Mouse (Mus musculus): ENCODE measurements around the gene Kirrel. TPM values are rescaled to one million over a fixed set of nuclear protein-coding genes. Genes with fewer than 3 reads are reported as not detected.

The Kirrel gene
- polyA plus RNA-seq, 1 experiment from 2014 or later = 3.5 TPM

- ATAC-seq (peak; percentile 40), DNase-seq (ENCODE audit: low spot score) (peak; percentile 66)
- Histone ChIP-seq H3K9ac (replicated peaks; ENCODE audit: low read depth) (peak overlapping the region; percentile 29; the same call in 1 of the 2 replicates), H3K9me3 (ENCODE audit: low read length) (no peaks in the 10 kb centered on the region), H3K36me3 (ENCODE audit: insufficient read depth, low read length) (no peaks in the 10 kb centered on the region), H3K27ac (ENCODE audit: low read length) (peak overlapping the region; percentile 93), H3K27me3 (replicated peaks; ENCODE audit: insufficient read depth, low read length) (no peaks in the 10 kb centered on the region), H3K4me1 (ENCODE audit: insufficient read depth, low read depth, low read length) (peaks cover 33% of the 10 kb centered on the region), H3K4me3 (ENCODE audit: low read depth, low read length) (no peak overlapping the region), H3K4me2 (replicated peaks; ENCODE audit: low read depth, low read length) (peak overlapping the region; percentile 34)
- TF ChIP-seq CTCF (IDR thresholded peaks at IDR 0.05) = no peak
- WGBS = 12% methylated on average over 8 of the region's 8 CpGs
Observed at GRCm38 (mm10) chr3:87150056-87150688, 24.4 kb downstream of the Kirrel start.

GRCm38 (mm10) chr3:87149425-87149824, 25.1 kb downstream of the Kirrel start:
- no peaks in the 10 kb centered on the region for H3K27me3 ChIP-seq (replicated peaks; ENCODE audit: insufficient read depth, low read length)
- H3K9ac ChIP-seq (replicated peaks; ENCODE audit: low read depth) = no peak overlapping the region
- peaks cover 37% of the 10 kb centered on the region for H3K4me1 ChIP-seq (ENCODE audit: insufficient read depth, low read depth, low read length)
- H3K27ac ChIP-seq (ENCODE audit: low read length) = peak overlapping the region; percentile 93; the same call in 1 of the 2 replicates
- no peak for ATAC-seq
- WGBS = 45% methylated on average over 10 of the region's 10 CpGs
- no peak overlapping the region for H3K4me3 ChIP-seq (ENCODE audit: low read depth, low read length)
- no peak for TF ChIP-seq CTCF (IDR thresholded peaks at IDR 0.05)
- no peak for TF ChIP-seq EP300 (IDR thresholded peaks at IDR 0.05)
- no peaks in the 10 kb centered on the region for H3K36me3 ChIP-seq (ENCODE audit: insufficient read depth, low read length)
- no peaks in the 10 kb centered on the region for H3K9me3 ChIP-seq (ENCODE audit: low read length)
- DNase-seq (ENCODE audit: low spot score) = no peak
- H3K4me2 ChIP-seq (replicated peaks; ENCODE audit: low read depth, low read length) = no peak overlapping the region

- Histone ChIP-seq H3K27ac (ENCODE audit: low read length) (no peak overlapping the region), H3K4me3 (ENCODE audit: low read depth, low read length) (no peak overlapping the region), H3K9me3 (ENCODE audit: low read length) (no peaks in the 10 kb centered on the region), H3K4me1 (ENCODE audit: insufficient read depth, low read depth, low read length) (peaks cover 12% of the 10 kb centered on the region; the same call in 1 of the 2 replicates), H3K9ac (replicated peaks; ENCODE audit: low read depth) (no peak overlapping the region), H3K36me3 (ENCODE audit: insufficient read depth, low read length) (no peaks in the 10 kb centered on the region), H3K27me3 (replicated peaks; ENCODE audit: insufficient read depth, low read length) (no peaks in the 10 kb centered on the region), H3K4me2 (replicated peaks; ENCODE audit: low read depth, low read length) (no peak overlapping the region)
- DNase-seq (ENCODE audit: low spot score) = no peak
- ATAC-seq = peak; percentile 50; the same call in 1 of the 2 replicates
- whole genome bisulfite sequencing = 41% methylated on average over 6 of the region's 6 CpGs
- TF ChIP-seq EP300 (IDR thresholded peaks at IDR 0.05) (no peak), CTCF (IDR thresholded peaks at IDR 0.05) (no peak)
Observed at GRCm38 (mm10) chr3:87144476-87145240, 29.9 kb downstream of the Kirrel start.

GRCm38 (mm10) chr3:87140284-87140683, 34.3 kb downstream of the Kirrel start:
- no peak overlapping the region for H3K4me3 ChIP-seq (ENCODE audit: low read depth, low read length)
- no peak overlapping the region for H3K9ac ChIP-seq (replicated peaks; ENCODE audit: low read depth)
- no peak overlapping the region for H3K27ac ChIP-seq (ENCODE audit: low read length)
- H3K4me2 ChIP-seq (replicated peaks; ENCODE audit: low read depth, low read length) = no peak overlapping the region
- no peaks in the 10 kb centered on the region for H3K36me3 ChIP-seq (ENCODE audit: insufficient read depth, low read length)
- no peak for TF ChIP-seq CTCF (IDR thresholded peaks at IDR 0.05)
- no peaks in the 10 kb centered on the region for H3K9me3 ChIP-seq (ENCODE audit: low read length)
- H3K27me3 ChIP-seq (replicated peaks; ENCODE audit: insufficient read depth, low read length) = no peaks in the 10 kb centered on the region
- ATAC-seq = no peak
- no peak for DNase-seq (ENCODE audit: low spot score)
- peaks cover 10% of the 10 kb centered on the region; the same call in 1 of the 2 replicates for H3K4me1 ChIP-seq (ENCODE audit: insufficient read depth, low read depth, low read length)
- WGBS = 87% methylated on average over 5 of the region's 5 CpGs

GRCm38 (mm10) chr3:87136782-87137181, 37.8 kb downstream of the Kirrel start:
- no peaks in the 10 kb centered on the region for H3K36me3 ChIP-seq (ENCODE audit: insufficient read depth, low read length)
- no peak for TF ChIP-seq EP300 (IDR thresholded peaks at IDR 0.05)
- TF ChIP-seq CTCF (IDR thresholded peaks at IDR 0.05) = no peak
- ATAC-seq = no peak

GRCm38 (mm10) chr3:87134951-87135350, 39.6 kb downstream of the Kirrel start:
- DNase-seq (ENCODE audit: low spot score) = no peak
- TF ChIP-seq CTCF (IDR thresholded peaks at IDR 0.05) (no peak), EP300 (IDR thresholded peaks at IDR 0.05) (no peak)
- no peak overlapping the region for H3K4me2 ChIP-seq (replicated peaks; ENCODE audit: low read depth, low read length)
- ATAC-seq = no peak
- no peak overlapping the region for H3K9ac ChIP-seq (replicated peaks; ENCODE audit: low read depth)
- no peaks in the 10 kb centered on the region for H3K27me3 ChIP-seq (replicated peaks; ENCODE audit: insufficient read depth, low read length)
- H3K4me1 ChIP-seq (ENCODE audit: insufficient read depth, low read depth, low read length) = no peaks in the 10 kb centered on the region
- H3K36me3 ChIP-seq (ENCODE audit: insufficient read depth, low read length) = no peaks in the 10 kb centered on the region
- no peaks in the 10 kb centered on the region for H3K9me3 ChIP-seq (ENCODE audit: low read length)
- H3K4me3 ChIP-seq (ENCODE audit: low read depth, low read length) = no peak overlapping the region
- no peak overlapping the region for H3K27ac ChIP-seq (ENCODE audit: low read length)

More at GRCm38 (mm10) chr3:87136782-87137181, 37.8 kb downstream of the Kirrel start:
- no peak overlapping the region for H3K4me3 ChIP-seq (ENCODE audit: low read depth, low read length)
- no peak overlapping the region for H3K9ac ChIP-seq (replicated peaks; ENCODE audit: low read depth)
- no peak for DNase-seq (ENCODE audit: low spot score)
- no peak overlapping the region for H3K4me2 ChIP-seq (replicated peaks; ENCODE audit: low read depth, low read length)
- H3K27me3 ChIP-seq (replicated peaks; ENCODE audit: insufficient read depth, low read length) = no peaks in the 10 kb centered on the region
- no peaks in the 10 kb centered on the region for H3K4me1 ChIP-seq (ENCODE audit: insufficient read depth, low read depth, low read length)
- no peaks in the 10 kb centered on the region for H3K9me3 ChIP-seq (ENCODE audit: low read length)
- WGBS = 67% methylated on average over 7 of the region's 7 CpGs
- H3K27ac ChIP-seq (ENCODE audit: low read length) = no peak overlapping the region

Data from lung, postnatal 0 days (tissue).